Mouse (Mus musculus): ENCODE measurements around the gene Eif3l. TPM values are rescaled to one million over a fixed set of nuclear protein-coding genes. Genes with fewer than 3 reads are reported as not detected.

Eif3l gene
- polyA plus RNA-seq, 1 experiment from 2014 or later, result 209 TPM

- H3K27me3 ChIP-seq (ENCODE audit: control insufficient read depth, insufficient read depth, low read depth, low read length), result no peaks in the 10 kb centered on the region
- H3K4me1 ChIP-seq (replicated peaks; ENCODE audit: control insufficient read depth, insufficient read depth, low read length), result peaks cover 13% of the 10 kb centered on the region
- no peak overlapping the region for H3K4me2 ChIP-seq (ENCODE audit: low read depth, low read length)
- H3K27ac ChIP-seq (ENCODE audit: low read length), result no peak overlapping the region
- H3K36me3 ChIP-seq (ENCODE audit: control insufficient read depth, insufficient read depth, low read length), result peaks cover 8% of the 10 kb centered on the region
- ATAC-seq (ENCODE audit: low read depth), result no peak
- no peak overlapping the region for H3K9ac ChIP-seq (ENCODE audit: low read length)
- 71% methylated on average over 9 of the region's 9 CpGs for WGBS
- no peaks in the 10 kb centered on the region for H3K9me3 ChIP-seq (ENCODE audit: control insufficient read depth, low read length)
- no peak overlapping the region for H3K4me3 ChIP-seq (ENCODE audit: low read length)
Measured at GRCm38 (mm10) chr15:79135332-79135731, 60.4 kb downstream of the Eif3l start.

DNA sequence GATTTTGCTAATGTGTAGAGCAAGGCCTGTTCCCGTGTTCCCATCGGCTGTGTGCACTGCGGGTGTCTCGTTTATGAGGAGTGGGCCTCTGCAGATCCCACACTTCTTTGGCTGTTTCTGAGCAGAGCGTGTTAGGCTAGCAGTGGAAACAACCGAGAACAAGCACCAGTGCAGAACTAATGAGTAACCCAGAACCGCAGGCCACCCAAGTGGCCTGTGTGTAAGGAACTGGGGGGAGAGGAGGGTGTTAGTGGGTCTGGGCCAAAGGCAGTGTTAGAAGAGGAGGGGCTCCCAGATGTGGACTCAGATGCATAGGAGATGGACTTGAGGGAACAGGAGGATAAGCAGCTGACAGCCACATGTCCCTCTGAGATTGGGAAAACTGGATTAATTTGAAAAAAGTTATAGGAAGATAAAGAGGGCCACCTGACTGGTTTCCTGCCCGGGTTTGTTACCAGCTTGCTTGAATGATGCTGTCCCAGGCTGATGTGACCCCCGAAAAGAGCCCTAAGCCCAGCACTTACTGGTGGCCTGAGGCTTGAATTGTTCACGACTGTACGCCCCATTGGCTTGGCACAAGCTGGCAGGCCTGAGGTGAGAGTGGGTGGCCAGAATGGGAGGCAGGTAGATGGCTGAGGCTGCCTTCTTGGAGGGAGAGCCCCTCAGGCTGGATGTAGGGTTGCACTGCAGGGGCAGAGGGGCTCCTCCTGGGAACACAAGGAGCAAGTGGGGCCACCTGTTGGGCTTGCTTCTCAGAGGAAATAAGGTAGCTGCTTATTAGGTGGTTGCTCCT, 61.0 kb downstream of the Eif3l start:
- Histone ChIP-seq H3K27ac (ENCODE audit: low read length) (no peak overlapping the region), H3K4me3 (ENCODE audit: low read length) (no peak overlapping the region), H3K9me3 (ENCODE audit: control insufficient read depth, low read length) (no peaks in the 10 kb centered on the region), H3K4me2 (ENCODE audit: low read depth, low read length) (no peak overlapping the region), H3K4me1 (replicated peaks; ENCODE audit: control insufficient read depth, insufficient read depth, low read length) (peaks cover 12% of the 10 kb centered on the region; the same call in 1 of the 2 replicates), H3K9ac (ENCODE audit: low read length) (no peak overlapping the region), H3K36me3 (ENCODE audit: control insufficient read depth, insufficient read depth, low read length) (peaks cover 7% of the 10 kb centered on the region), H3K27me3 (ENCODE audit: control insufficient read depth, insufficient read depth, low read depth, low read length) (no peaks in the 10 kb centered on the region)
- WGBS, result 62% methylated on average over 11 of the region's 11 CpGs
- peak; percentile 46; the same call in 1 of the 2 replicates for ATAC-seq (ENCODE audit: low read depth)

DNA sequence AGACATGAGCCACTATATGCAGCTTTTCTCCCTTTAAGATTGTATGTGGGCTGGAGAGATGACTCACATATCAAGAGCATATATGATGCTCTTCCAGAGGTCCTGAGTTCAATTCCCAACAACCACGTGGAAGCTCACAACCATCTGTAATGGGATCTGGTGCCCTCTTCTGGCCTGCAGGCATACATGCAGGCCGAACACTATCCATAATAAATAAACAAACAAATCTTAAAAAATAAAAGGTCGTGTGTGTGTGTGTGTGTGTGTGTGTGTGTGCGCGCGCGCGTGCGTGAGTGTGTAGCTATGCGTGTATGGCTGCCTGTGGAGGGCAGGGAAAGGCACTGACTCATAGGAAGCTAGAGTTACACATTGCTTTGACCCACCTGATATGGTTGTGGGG, 64.7 kb downstream of the Eif3l start:
- 59% methylated on average over 10 of the region's 10 CpGs for WGBS
- H3K36me3 ChIP-seq (ENCODE audit: control insufficient read depth, insufficient read depth, low read length), result peaks cover 4% of the 10 kb centered on the region
- no peak for ATAC-seq (ENCODE audit: low read depth)

DNA sequence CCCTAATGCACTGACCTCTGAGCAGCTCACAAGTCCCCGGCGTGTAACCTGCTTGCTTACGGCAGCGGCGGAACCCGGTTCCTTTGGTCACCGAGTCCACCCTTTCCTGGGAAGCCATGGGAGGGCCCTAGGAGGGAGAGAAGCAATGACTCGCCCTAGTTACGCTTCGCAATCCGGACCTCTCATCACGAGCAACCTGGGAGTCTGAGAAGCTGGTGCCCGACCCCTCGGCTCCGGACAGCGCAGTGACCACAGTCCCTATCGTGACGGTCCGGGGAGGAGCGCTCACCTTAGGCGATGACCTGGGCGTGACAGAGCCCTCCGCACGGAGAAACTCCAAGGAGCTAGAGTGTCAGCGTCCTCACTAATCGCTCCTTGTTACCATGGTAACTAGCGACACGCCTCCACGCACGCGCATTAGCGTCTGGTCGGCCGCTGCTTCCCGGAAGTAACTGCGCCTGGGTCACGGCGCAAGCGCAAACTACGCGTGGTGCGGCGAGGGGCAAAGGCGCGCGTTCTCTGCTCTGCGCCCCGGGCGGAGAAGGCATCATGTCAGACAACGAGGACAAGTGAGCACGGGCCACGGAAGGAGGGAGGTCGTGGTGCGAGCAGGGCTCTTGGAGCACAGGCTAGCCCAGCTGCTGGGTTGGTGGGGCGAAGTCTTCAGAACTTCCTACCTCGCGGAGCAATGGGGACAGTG, 66.0 kb downstream of the Eif3l start, which contains the start of the genes Polr2f and 1700088E04Rik:
Gene Polr2f (plus strand): TSS at position 144 of the 700 bp plus-strand sequence.
Gene 1700088E04Rik (minus strand): TSS at position 388 of the 700 bp plus-strand sequence.
- peaks cover 16% of the 10 kb centered on the region for H3K36me3 ChIP-seq (ENCODE audit: control insufficient read depth, insufficient read depth, low read length)
- peak within 1 kb of the TSS; percentile 98 for H3K4me2 ChIP-seq (ENCODE audit: low read depth, low read length)
- no peaks in the 10 kb centered on the region for H3K27me3 ChIP-seq (ENCODE audit: control insufficient read depth, insufficient read depth, low read depth, low read length)
- H3K9ac ChIP-seq (ENCODE audit: low read length), result peak within 1 kb of the TSS; percentile 83
- under 1% methylated on average over 57 of the region's 57 CpGs for WGBS
- peak within 1 kb of the TSS; percentile 82 for H3K4me3 ChIP-seq (ENCODE audit: low read length)
- no peaks in the 10 kb centered on the region for H3K9me3 ChIP-seq (ENCODE audit: control insufficient read depth, low read length)
- H3K27ac ChIP-seq (ENCODE audit: low read length), result no peak within 1 kb of the TSS
- ATAC-seq (ENCODE audit: low read depth), result peak; percentile 93
- H3K4me1 ChIP-seq (replicated peaks; ENCODE audit: control insufficient read depth, insufficient read depth, low read length), result peaks cover 13% of the 10 kb centered on the region

More for the DNA sequence above, 64.7 kb downstream of the Eif3l start:
- Histone ChIP-seq H3K4me1 (replicated peaks; ENCODE audit: control insufficient read depth, insufficient read depth, low read length) (peaks cover 15% of the 10 kb centered on the region), H3K9me3 (ENCODE audit: control insufficient read depth, low read length) (no peaks in the 10 kb centered on the region), H3K4me2 (ENCODE audit: low read depth, low read length) (no peak overlapping the region), H3K9ac (ENCODE audit: low read length) (no peak overlapping the region), H3K27ac (ENCODE audit: low read length) (no peak overlapping the region), H3K27me3 (ENCODE audit: control insufficient read depth, insufficient read depth, low read depth, low read length) (no peaks in the 10 kb centered on the region), H3K4me3 (ENCODE audit: low read length) (no peak overlapping the region)

- H3K9ac ChIP-seq (ENCODE audit: low read length), result peak overlapping the region; percentile 83
- H3K4me1 ChIP-seq (replicated peaks; ENCODE audit: control insufficient read depth, insufficient read depth, low read length), result peaks cover 13% of the 10 kb centered on the region
- no peak; the same call in 1 of the 2 replicates for ATAC-seq (ENCODE audit: low read depth)
- H3K9me3 ChIP-seq (ENCODE audit: control insufficient read depth, low read length), result no peaks in the 10 kb centered on the region
- peak overlapping the region; percentile 82 for H3K4me3 ChIP-seq (ENCODE audit: low read length)
- H3K27me3 ChIP-seq (ENCODE audit: control insufficient read depth, insufficient read depth, low read depth, low read length), result no peaks in the 10 kb centered on the region
- H3K4me2 ChIP-seq (ENCODE audit: low read depth, low read length), result peak overlapping the region; percentile 98
- no peak overlapping the region for H3K27ac ChIP-seq (ENCODE audit: low read length)
- H3K36me3 ChIP-seq (ENCODE audit: control insufficient read depth, insufficient read depth, low read length), result peaks cover 19% of the 10 kb centered on the region
- under 1% methylated on average over 7 of the region's 7 CpGs for WGBS
Measured at GRCm38 (mm10) chr15:79141566-79141917, 66.6 kb downstream of the Eif3l start.

DNA sequence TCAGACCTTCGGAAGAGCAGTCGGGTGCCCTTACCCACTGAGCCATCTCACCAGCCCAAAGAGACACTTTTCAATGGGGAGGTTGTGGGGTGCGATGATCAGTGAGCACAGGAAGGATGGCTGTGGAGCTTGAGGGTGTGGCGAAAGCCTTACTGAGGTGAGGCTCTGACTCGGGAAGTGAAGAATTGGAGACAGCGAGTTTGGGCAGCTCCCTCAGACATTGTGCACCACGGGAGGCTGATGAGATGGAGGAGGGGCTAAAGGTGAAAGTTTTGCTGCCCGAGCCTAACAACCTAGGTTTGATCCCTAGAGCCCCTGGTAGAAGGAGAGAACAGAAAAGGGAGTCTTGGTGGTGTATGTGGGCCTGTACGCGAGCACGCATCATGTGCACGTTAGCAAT, 68.3 kb downstream of the Eif3l start:
- H3K4me2 ChIP-seq (ENCODE audit: low read depth, low read length), result no peak overlapping the region
- H3K4me3 ChIP-seq (ENCODE audit: low read length), result no peak overlapping the region
- H3K9me3 ChIP-seq (ENCODE audit: control insufficient read depth, low read length), result no peaks in the 10 kb centered on the region
- no peaks in the 10 kb centered on the region for H3K27me3 ChIP-seq (ENCODE audit: control insufficient read depth, insufficient read depth, low read depth, low read length)
- peaks cover 31% of the 10 kb centered on the region for H3K36me3 ChIP-seq (ENCODE audit: control insufficient read depth, insufficient read depth, low read length)
- WGBS, result 83% methylated on average over 12 of the region's 12 CpGs
- peaks cover 13% of the 10 kb centered on the region for H3K4me1 ChIP-seq (replicated peaks; ENCODE audit: control insufficient read depth, insufficient read depth, low read length)
- no peak overlapping the region for H3K9ac ChIP-seq (ENCODE audit: low read length)
- ATAC-seq (ENCODE audit: low read depth), result no peak
- H3K27ac ChIP-seq (ENCODE audit: low read length), result no peak overlapping the region

Other genes starting within 250 kb of the Eif3l start
- 113 TPM in 2 replicates for gene Cdc42ep1, start 232.6 kb upstream of the Eif3l start, polyA plus RNA-seq (2015; fragmentation: Nextera tagmentation; extraction: Ambion mirVana)
- 1.0 and 1.2 TPM in 2 replicates for gene Lgals2, start 219.7 kb upstream of the Eif3l start, polyA plus RNA-seq (2015; fragmentation: Nextera tagmentation; extraction: Ambion mirVana)
- 58.3 and 63.1 TPM in 2 replicates for gene Gga1, start 198.0 kb upstream of the Eif3l start, polyA plus RNA-seq (2015; fragmentation: Nextera tagmentation; extraction: Ambion mirVana)
- gene Gm49510, start 175.5 kb upstream of the Eif3l start, polyA plus RNA-seq (2015; fragmentation: Nextera tagmentation; extraction: Ambion mirVana), result 0.16 and 0.59 TPM in 2 replicates
- 37.3 and 41.8 TPM in 2 replicates for gene Sh3bp1, start 175.4 kb upstream of the Eif3l start, polyA plus RNA-seq (2015; fragmentation: Nextera tagmentation; extraction: Ambion mirVana)
- gene Pdxp, start 161.3 kb upstream of the Eif3l start, polyA plus RNA-seq (2015; fragmentation: Nextera tagmentation; extraction: Ambion mirVana), result 6.8 and 8.0 TPM in 2 replicates
- gene Lgals1, start 148.5 kb upstream of the Eif3l start, polyA plus RNA-seq (2015; fragmentation: Nextera tagmentation; extraction: Ambion mirVana), result 796 and 862 TPM in 2 replicates
- 43.0 and 48.3 TPM in 2 replicates for gene Nol12, start 140.2 kb upstream of the Eif3l start, polyA plus RNA-seq (2015; fragmentation: Nextera tagmentation; extraction: Ambion mirVana)
- 44.6 and 51.3 TPM in 2 replicates for gene Triobp, start 127.5 kb upstream of the Eif3l start, polyA plus RNA-seq (2015; fragmentation: Nextera tagmentation; extraction: Ambion mirVana)
- gene H1f0, start 46.7 kb upstream of the Eif3l start, polyA plus RNA-seq (2015; fragmentation: Nextera tagmentation; extraction: Ambion mirVana), result 516 and 576 TPM in 2 replicates
- gene Galr3, start 33.3 kb upstream of the Eif3l start, polyA plus RNA-seq (2015; fragmentation: Nextera tagmentation; extraction: Ambion mirVana), result not detected in 2 replicates
- 52.6 and 56.7 TPM in 2 replicates for gene Ankrd54, start 12.3 kb upstream of the Eif3l start, polyA plus RNA-seq (2015; fragmentation: Nextera tagmentation; extraction: Ambion mirVana)
- 6.9 and 7.8 TPM in 2 replicates for gene Micall1, start 33.7 kb downstream of the Eif3l start, polyA plus RNA-seq (2015; fragmentation: Nextera tagmentation; extraction: Ambion mirVana)
- 255 and 267 TPM in 2 replicates for gene Polr2f, start 65.8 kb downstream of the Eif3l start, polyA plus RNA-seq (2015; fragmentation: Nextera tagmentation; extraction: Ambion mirVana)
- gene 1700088E04Rik, start 66.1 kb downstream of the Eif3l start, polyA plus RNA-seq (2015; fragmentation: Nextera tagmentation; extraction: Ambion mirVana), result 16.3 and 18.3 TPM in 2 replicates
- gene Sox10, start 90.1 kb downstream of the Eif3l start, polyA plus RNA-seq (2015; fragmentation: Nextera tagmentation; extraction: Ambion mirVana), result 0.67 and 0.82 TPM in 2 replicates
- 41.2 and 48.4 TPM in 2 replicates for gene Pick1, start 154.0 kb downstream of the Eif3l start, polyA plus RNA-seq (2015; fragmentation: Nextera tagmentation; extraction: Ambion mirVana)
- gene Gm49486, start 154.2 kb downstream of the Eif3l start, polyA plus RNA-seq (2015; fragmentation: Nextera tagmentation; extraction: Ambion mirVana), result 0.28 and 0.67 TPM in 2 replicates
- 0.13 and 0.19 TPM in 2 replicates for gene Slc16a8, start 179.6 kb downstream of the Eif3l start, polyA plus RNA-seq (2015; fragmentation: Nextera tagmentation; extraction: Ambion mirVana)
- 4.1 and 6.2 TPM in 2 replicates for gene Baiap2l2, start 210.4 kb downstream of the Eif3l start, polyA plus RNA-seq (2015; fragmentation: Nextera tagmentation; extraction: Ambion mirVana)

Measured in lung, embryonic 16.5 days (tissue).